Mouse (Mus musculus) gastrocnemius, postnatal 10 days (tissue): Measurements from ENCODE around the gene 0610040J01Rik. TPM values are rescaled to one million over a fixed set of nuclear protein-coding genes. Genes with fewer than 3 reads are reported as not detected.

ENCODE experiments used
- total RNA-seq, 2 experiments: library from RNA; stranded (reverse); gene quantifications; 2 replicates each; pipeline ENCODE4 v1.2.3; 2021

0610040J01Rik gene
- total RNA-seq, 2 experiments from 2014 or later, result 0.92 to 1.0 TPM

Other genes starting within 250 kb of the 0610040J01Rik start
- gene Nwd2, start 163.3 kb upstream of the 0610040J01Rik start, total RNA-seq, result under 1 TPM; 0.07 to 0.11 TPM
- gene Rell1, start 156.5 kb downstream of the 0610040J01Rik start, total RNA-seq, result 10 to 100 TPM; 16.0 to 16.3 TPM